Comparison of ENCODE assay signal across 14 mouse cellular contexts in genomic region chr10:68134549-68134948, GRCm38 (mm10).
DNase-seq lines count a peak whose midpoint lies in the region; ATAC-seq and TF ChIP-seq lines count a peak whose summit lies in the region.
"Had no signal": no experiment of that assay in that cellular context is flagged by ENCODE, and none has a peak within 500 bp of the region (broad histone marks: within the 10 kb centered on the region; RNA-seq: fewer than 3 reads in every experiment).

No protein-coding gene starts in this region.

- WGBS in heart, embryonic 15.5 days: 37% methylated on average over 4 of the region's 4 CpGs
- 20% methylated on average over 4 of the region's 4 CpGs for WGBS in liver, adult 2 months
- WGBS in liver, embryonic 11.5 days: 71% methylated on average over 4 of the region's 4 CpGs

- H3K9ac ChIP-seq in heart, embryonic 15.5 days: peak overlapping the region; percentile 68; the same call in 1 of the 2 replicates
- H3K9ac ChIP-seq in liver, adult 2 months (ENCODE audit: low read depth, low read length): peak overlapping the region; percentile 88
- H3K9ac ChIP-seq in liver, embryonic 11.5 days (ENCODE audit: low read depth, low read length): no peak overlapping the region
- H3K9ac ChIP-seq: forebrain, embryonic 12.5 days had no signal

- DNase-seq in heart, postnatal 14 days: no peak
- peak; percentile 80 for DNase-seq in liver, adult 2 months (ENCODE audit: extremely low read depth, low read depth, low spot score)
- no peak for DNase-seq in liver, embryonic 11.5 days (ENCODE audit: low spot score)
- DNase-seq in skeletal muscle tissue, adult 2 months (ENCODE audit: low read depth, low spot score): peak; percentile 67
- DNase-seq in urinary bladder, postnatal 10 days (ENCODE audit: low spot score): no peak
- DNase-seq: adrenal gland, postnatal 25 days; cerebellum, adult 11-12 months; gastrocnemius, postnatal 25 days; kidney, adult 8-10 months; right cerebral cortex, postnatal 4 days; thymus, adult 2 months had no signal

- H3K27ac ChIP-seq in heart, embryonic 15.5 days: peak overlapping the region; percentile 94
- H3K27ac ChIP-seq in liver, adult 2 months (replicated peaks; ENCODE audit: insufficient read depth, low read depth, low read length): peak overlapping the region; percentile 83
- no peak overlapping the region for H3K27ac ChIP-seq in liver, embryonic 11.5 days (ENCODE audit: low read depth, low read length)
- H3K27ac ChIP-seq in embryonic fibroblast, embryonic 13.5 days (ENCODE audit: insufficient read depth, low read length): peak overlapping the region; percentile 66
- H3K27ac ChIP-seq: forebrain, embryonic 12.5 days had no signal

- H3K79me2 ChIP-seq in liver, adult 2 months (ENCODE audit: control insufficient read depth, insufficient read depth, low read length): peaks cover 30% of the 10 kb centered on the region

- no peak for TF ChIP-seq POLR2A in liver, adult 2 months (IDR thresholded peaks at IDR 0.05; ENCODE audit: extremely low read depth, insufficient read depth, low read length)
- no peak for TF ChIP-seq POLR2A in embryonic fibroblast, embryonic 13.5 days (IDR thresholded peaks at IDR 0.05; ENCODE audit: low read depth, low read length)

- no peak for TF ChIP-seq CTCF in liver, adult 2 months (IDR thresholded peaks at IDR 0.05; ENCODE audit: low read depth, low read length)
- TF ChIP-seq CTCF in embryonic fibroblast, embryonic 13.5 days (IDR thresholded peaks at IDR 0.05; ENCODE audit: borderline replicate concordance, insufficient read depth, low read length): no peak

- H3K9me3 ChIP-seq in heart, embryonic 15.5 days (replicated peaks): no peaks in the 10 kb centered on the region
- no peaks in the 10 kb centered on the region for H3K9me3 ChIP-seq in liver, embryonic 11.5 days (ENCODE audit: control insufficient read depth, low read length)

- H3K4me1 ChIP-seq in heart, embryonic 15.5 days (replicated peaks): peaks cover 66% of the 10 kb centered on the region
- peaks cover 28% of the 10 kb centered on the region for H3K4me1 ChIP-seq in liver, adult 2 months (ENCODE audit: control insufficient read depth, insufficient read depth, low read length)
- H3K4me1 ChIP-seq in liver, embryonic 11.5 days (replicated peaks; ENCODE audit: control insufficient read depth, insufficient read depth, low read length): peaks cover 13% of the 10 kb centered on the region
- H3K4me1 ChIP-seq in embryonic fibroblast, embryonic 13.5 days (ENCODE audit: control insufficient read depth, insufficient read depth, low read length): peaks cover 31% of the 10 kb centered on the region

- peak overlapping the region; percentile 59 for H3K4me2 ChIP-seq in heart, embryonic 15.5 days
- H3K4me2 ChIP-seq in liver, embryonic 11.5 days: no peak overlapping the region

- no peaks in the 10 kb centered on the region for H3K27me3 ChIP-seq in heart, embryonic 15.5 days
- no peaks in the 10 kb centered on the region for H3K27me3 ChIP-seq in liver, adult 2 months (ENCODE audit: control insufficient read depth, insufficient read depth, low read length)
- no peaks in the 10 kb centered on the region for H3K27me3 ChIP-seq in liver, embryonic 11.5 days (replicated peaks; ENCODE audit: control insufficient read depth, insufficient read depth, low read length)
- H3K27me3 ChIP-seq: forebrain, embryonic 12.5 days had no signal

- H3K36me3 ChIP-seq in heart, embryonic 15.5 days: peaks cover 16% of the 10 kb centered on the region; the same call in 1 of the 2 replicates
- peaks cover 51% of the 10 kb centered on the region for H3K36me3 ChIP-seq in liver, adult 2 months (ENCODE audit: control insufficient read depth, insufficient read depth, low read length)
- no peaks in the 10 kb centered on the region for H3K36me3 ChIP-seq in liver, embryonic 11.5 days (ENCODE audit: control insufficient read depth, insufficient read depth, low read length)

- no peak for ATAC-seq in heart, embryonic 15.5 days (replicated peaks; ENCODE audit: insufficient number of reproducible peaks, insufficient read depth, low FRiP score, low read depth)
- ATAC-seq in liver, embryonic 11.5 days (replicated peaks; ENCODE audit: low FRiP score): no peak

- H3K4me3 ChIP-seq in heart, embryonic 15.5 days: peak overlapping the region; percentile 65
- peak overlapping the region; percentile 88 for H3K4me3 ChIP-seq in liver, adult 2 months (ENCODE audit: insufficient read depth, low read depth, low read length)
- no peak overlapping the region for H3K4me3 ChIP-seq in liver, embryonic 11.5 days (ENCODE audit: low read depth, low read length)
- peak overlapping the region; percentile 86 for H3K4me3 ChIP-seq in embryonic fibroblast, embryonic 13.5 days (ENCODE audit: insufficient read depth, low read length)
- H3K4me3 ChIP-seq: forebrain, embryonic 12.5 days had no signal

- intact Hi-C loops in heart, postnatal 14 days (cut with DNase I): no loop called here

Comparison
In these comparisons a context has a peak if more than half of its experiments do, and no peak if none do; other contexts are left out.
1. DNase-seq: peak in liver, adult 2 months (single experiment) and skeletal muscle tissue, adult 2 months (single experiment); none in heart, postnatal 14 days (0 of 2), liver, embryonic 11.5 days (single experiment) and urinary bladder, postnatal 10 days (single experiment).